Mouse (Mus musculus) forebrain, embryonic 11.5 days (tissue): ENCODE data around the gene Klk1b24. TPM values are rescaled to one million over a fixed set of nuclear protein-coding genes. Genes with fewer than 3 reads are reported as not detected.
"Not testable (repeated sequence)": the region's sequence is repeated elsewhere in the genome, so short reads cannot be mapped to it uniquely, and the experiment has no call there.

Source experiments
- ATAC-seq: fragments of 200-750 bp; cut with Nextera tagmentation; replicated peaks from 2 replicates; pipeline ENCODE4 v1.8.0; 2017; ENCODE audit warnings: moderate TSS enrichment; ENCODE audit not compliant: low FRiP score
- DNase-seq: peaks from one replicate; pipeline ENCODE4 v3.0.0-alpha.2; 2017; ENCODE audit warnings: low spot score
- H3K27ac ChIP-seq: fragments of 300-500 bp; sonication (generic); 2 replicates; pipeline ENCODE4 v1.5.1; 2014; ENCODE audit warnings: low read depth, low read length
- H3K27me3 ChIP-seq: fragments of 300-500 bp; sonication (generic); 2 replicates; pipeline ENCODE4 v1.6.1; 2014; ENCODE audit warnings: mild to moderate bottlenecking, low read length, mixed read lengths; ENCODE audit not compliant: control insufficient read depth, insufficient read depth
- H3K36me3 ChIP-seq: fragments of 300-500 bp; sonication (generic); 2 replicates; pipeline ENCODE4 v1.6.1; 2014; ENCODE audit warnings: mild to moderate bottlenecking, low read length, moderate library complexity, mixed read lengths; ENCODE audit not compliant: control insufficient read depth, insufficient read depth
- H3K4me1 ChIP-seq: fragments of 300-500 bp; sonication (generic); replicated peaks from 2 replicates; pipeline ENCODE4 v1.6.1; 2014; ENCODE audit warnings: low read length, mixed read lengths; ENCODE audit not compliant: control insufficient read depth, insufficient read depth
- H3K4me2 ChIP-seq: fragments of 300-500 bp; sonication (generic); 2 replicates; pipeline ENCODE4 v1.6.1; 2014; ENCODE audit warnings: low read depth, mild to moderate bottlenecking, low read length, moderate library complexity, mixed read lengths; ENCODE audit not compliant: severe bottlenecking
- H3K4me3 ChIP-seq: fragments of 300-500 bp; sonication (generic); 2 replicates; pipeline ENCODE4 v1.5.1; 2014; ENCODE audit warnings: low read depth, low read length
- H3K9ac ChIP-seq: fragments of 300-500 bp; sonication (generic); 2 replicates; pipeline ENCODE4 v1.6.1; 2014; ENCODE audit warnings: low read length
- H3K9me3 ChIP-seq: fragments of 300-500 bp; sonication (generic); 2 replicates; pipeline ENCODE4 v1.6.1; 2016; ENCODE audit warnings: low read length, mixed read lengths; ENCODE audit not compliant: control insufficient read depth
- WGBS: fragments of 180-500 bp; shearing (Covaris S2); extraction: QIAGEN DNeasy Blood & Tissue Kit; methylation state at CpG from one replicate; pipeline ENCODE4 v1.1.7; 2014; 5-methylcytosine and 5-hydroxymethylcytosine counted together
- polyA plus RNA-seq: library from polyadenylated mRNA; unstranded; fragments of >200 nt; fragmentation: Nextera tagmentation; extraction: Ambion mirVana; gene quantifications from 2 replicates; pipeline ENCODE4 v1.2.1, GENCODE M21; 2014

The Klk1b24 gene
- polyA plus RNA-seq = not detected in 2 replicates

GRCm38 (mm10) chr7:44187936-44188335, at the start of gene Klk1b24:
Gene Klk1b24, plus strand, starts transcription at chr7:44188236.
- not testable (repeated sequence) for ATAC-seq

GRCm38 (mm10) chr7:44179299-44180045, 8.6 kb upstream of the Klk1b24 start:
- 51% methylated on average over 9 of the region's 9 CpGs for WGBS
- no peaks in the 10 kb centered on the region for H3K36me3 ChIP-seq
- no peak overlapping the region for H3K27ac ChIP-seq
- no peak overlapping the region for H3K9ac ChIP-seq
- no peak overlapping the region for H3K4me3 ChIP-seq
- no peaks in the 10 kb centered on the region for H3K27me3 ChIP-seq
- no peaks in the 10 kb centered on the region for H3K9me3 ChIP-seq
- no peaks in the 10 kb centered on the region for H3K4me1 ChIP-seq
- DNase-seq (no peak), ATAC-seq (no peak)
- no peak overlapping the region for H3K4me2 ChIP-seq

More at GRCm38 (mm10) chr7:44187936-44188335, at the start of gene Klk1b24:
- not testable (repeated sequence) for H3K4me3 ChIP-seq, H3K27ac ChIP-seq, H3K27me3 ChIP-seq, H3K9ac ChIP-seq, H3K4me1 ChIP-seq, DNase-seq, H3K9me3 ChIP-seq, H3K4me2 ChIP-seq, H3K36me3 ChIP-seq

DNA sequence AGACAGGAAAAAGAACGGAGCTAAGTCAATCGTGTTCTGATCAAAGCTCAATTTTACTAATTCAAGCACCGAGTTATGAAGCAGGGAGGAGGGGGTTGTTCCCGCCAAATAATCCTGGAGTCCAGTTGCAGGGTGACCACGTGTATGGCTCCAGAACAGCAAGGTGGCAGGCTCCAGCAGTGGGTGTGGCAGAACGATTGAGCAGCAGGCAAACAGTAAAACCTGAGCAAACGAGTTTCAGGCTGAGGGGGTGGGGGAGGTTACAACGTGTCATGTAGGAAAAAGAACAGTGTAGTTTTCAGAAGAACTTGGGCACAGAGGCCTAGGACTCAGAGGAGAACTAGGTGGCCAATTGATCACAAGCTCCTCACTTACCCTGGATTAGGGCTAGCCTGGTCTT, 1.5 kb upstream of the Klk1b24 start:
- DNase-seq, H3K4me2 ChIP-seq, H3K27me3 ChIP-seq, H3K27ac ChIP-seq, H3K4me3 ChIP-seq, H3K9ac ChIP-seq, H3K9me3 ChIP-seq, H3K4me1 ChIP-seq, ATAC-seq, H3K36me3 ChIP-seq: not testable (repeated sequence)
- 75% methylated on average over 8 of the region's 8 CpGs for WGBS

- WGBS = 100% methylated on average over 1 of the region's 1 CpGs
- DNase-seq, H3K4me2 ChIP-seq, H3K9ac ChIP-seq, ATAC-seq, H3K36me3 ChIP-seq, H3K9me3 ChIP-seq, H3K4me1 ChIP-seq, H3K27me3 ChIP-seq, H3K4me3 ChIP-seq, H3K27ac ChIP-seq: not testable (repeated sequence)
Observed at GRCm38 (mm10) chr7:44193466-44193865, 5.4 kb downstream of the Klk1b24 start.

DNA sequence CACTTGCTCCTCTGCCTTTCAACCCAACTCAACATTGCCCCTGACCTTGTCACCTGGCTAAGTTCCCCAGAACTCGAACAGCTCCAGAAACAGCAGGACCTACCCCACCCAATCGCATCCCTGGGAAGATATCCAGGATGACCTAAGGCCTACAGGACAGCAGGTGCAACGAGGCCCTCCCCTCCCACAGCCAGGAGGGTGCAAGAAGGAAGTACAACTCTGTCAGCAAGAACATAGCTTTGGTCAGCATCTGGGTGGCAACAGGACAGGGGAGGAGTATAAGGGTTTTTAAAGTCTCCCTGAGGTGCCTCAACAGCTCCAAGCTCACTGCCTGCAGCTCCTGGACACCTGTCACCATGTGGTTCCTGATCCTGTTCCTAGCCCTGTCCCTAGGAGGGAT, 9.9 kb downstream of the Klk1b24 start, which contains the start of gene Klk1b3:
Gene Klk1b3, plus strand, starts transcription at position 301 of the 400 bp plus-strand sequence.
- H3K27ac ChIP-seq = no peak within 1 kb of the TSS
- DNase-seq (no peak), ATAC-seq (no peak)
- WGBS = 80% methylated on average over 3 of the region's 3 CpGs
- H3K4me3 ChIP-seq = no peak within 1 kb of the TSS
- H3K36me3 ChIP-seq = no peaks in the 10 kb centered on the region
- H3K9ac ChIP-seq = no peak within 1 kb of the TSS
- no peaks in the 10 kb centered on the region for H3K27me3 ChIP-seq
- no peaks in the 10 kb centered on the region for H3K4me1 ChIP-seq
- H3K9me3 ChIP-seq = no peaks in the 10 kb centered on the region
- no peak within 1 kb of the TSS for H3K4me2 ChIP-seq

GRCm38 (mm10) chr7:44207135-44207534, 19.1 kb downstream of the Klk1b24 start, which contains the start of gene Klk1b4:
Gene Klk1b4, plus strand, starts transcription at chr7:44207435.
- not testable (repeated sequence) for ATAC-seq, H3K4me2 ChIP-seq, H3K9me3 ChIP-seq, H3K36me3 ChIP-seq, H3K4me1 ChIP-seq, DNase-seq, H3K27me3 ChIP-seq, H3K27ac ChIP-seq, H3K4me3 ChIP-seq, H3K9ac ChIP-seq
- WGBS = 58% methylated on average over 3 of the region's 3 CpGs

GRCm38 (mm10) chr7:44208307-44208706, 20.3 kb downstream of the Klk1b24 start:
- Histone ChIP-seq H3K36me3 (no peaks in the 10 kb centered on the region), H3K27me3 (no peaks in the 10 kb centered on the region), H3K27ac (no peak overlapping the region), H3K4me3 (no peak overlapping the region), H3K4me1 (no peaks in the 10 kb centered on the region), H3K9me3 (no peaks in the 10 kb centered on the region), H3K9ac (no peak overlapping the region), H3K4me2 (no peak overlapping the region)
- WGBS = 94% methylated on average over 3 of the region's 3 CpGs
- no peak for ATAC-seq
- no peak for DNase-seq

- Histone ChIP-seq H3K27me3 (no peaks in the 10 kb centered on the region), H3K9ac (no peak within 1 kb of the TSS), H3K4me3 (no peak within 1 kb of the TSS), H3K36me3 (no peaks in the 10 kb centered on the region), H3K4me2 (no peak within 1 kb of the TSS), H3K4me1 (no peaks in the 10 kb centered on the region), H3K27ac (no peak within 1 kb of the TSS), H3K9me3 (no peaks in the 10 kb centered on the region)
- no peak for DNase-seq
- ATAC-seq = no peak
- 76% methylated on average over 1 of the region's 1 CpGs for WGBS
Observed at GRCm38 (mm10) chr7:44215645-44216044, 27.6 kb downstream of the Klk1b24 start, which contains the start of gene Klk1b5. Gene Klk1b5, plus strand, starts transcription at chr7:44215945.

GRCm38 (mm10) chr7:44221601-44222000, 33.6 kb downstream of the Klk1b24 start:
- H3K9ac ChIP-seq, H3K4me2 ChIP-seq, H3K36me3 ChIP-seq, ATAC-seq, H3K9me3 ChIP-seq, H3K27ac ChIP-seq, H3K4me3 ChIP-seq, H3K27me3 ChIP-seq, H3K4me1 ChIP-seq, DNase-seq: not testable (repeated sequence)
- 77% methylated on average over 8 of the region's 10 CpGs for WGBS
